Mouse (Mus musculus) urinary bladder, postnatal 36 days (tissue): Measurements from ENCODE around the gene Tead3.

ENCODE experiments used
- DNase-seq, 2 experiments: peaks; one replicate each; pipeline ENCODE4 v3.0.0; 2022; ENCODE audit warnings: low spot score in 2 of 2, mixed read lengths in 1 of 2

The Tead3 gene

DNA sequence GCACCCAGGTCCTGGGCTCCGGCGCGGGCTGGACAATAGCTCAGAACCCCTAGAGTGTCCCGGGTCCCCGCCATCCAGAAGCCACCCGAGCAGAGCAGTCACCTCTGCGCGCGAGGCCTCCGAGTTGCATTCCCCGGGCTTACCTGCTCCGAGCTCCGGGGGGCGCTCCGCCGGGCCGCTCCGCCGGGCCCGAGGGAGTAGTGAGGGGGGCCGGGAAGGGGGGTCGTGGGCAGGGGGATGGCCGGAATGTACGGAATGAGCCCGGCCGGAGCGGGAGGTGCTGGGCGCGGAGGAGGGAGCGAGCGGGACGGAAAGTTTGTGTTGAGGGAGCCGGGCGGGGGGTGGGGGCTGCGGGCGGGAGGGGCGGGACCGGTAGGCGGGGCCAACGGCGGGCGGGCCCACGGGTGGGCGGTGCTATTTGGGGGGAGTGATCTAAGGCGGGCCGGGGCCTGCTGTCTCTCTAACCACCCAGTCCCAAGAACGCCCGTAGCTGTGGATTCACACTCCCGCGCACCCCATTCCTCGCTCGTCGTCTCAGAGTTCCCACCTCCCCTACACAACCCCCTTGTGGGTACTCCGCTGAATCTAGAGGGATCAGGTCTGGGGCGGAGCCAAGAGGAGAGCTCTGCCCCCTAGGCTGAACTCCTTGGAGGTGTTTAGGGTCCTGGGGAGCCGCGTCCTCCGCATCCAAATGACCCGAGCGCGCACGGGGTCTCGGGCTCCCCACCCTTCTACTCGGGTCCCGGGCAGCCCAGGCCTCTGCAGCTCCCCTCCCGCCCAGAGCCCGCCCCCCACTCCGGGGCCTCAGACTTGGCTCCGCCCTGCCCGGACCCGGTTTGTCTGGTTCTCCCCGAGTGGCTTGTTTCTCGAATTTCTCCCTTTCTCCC, at the start of gene Tead3:
Gene Tead3 (minus strand): TSS at position 352 of the 887 bp plus-strand sequence.
- DNase-seq = peak; percentile 75 to 83

DNA sequence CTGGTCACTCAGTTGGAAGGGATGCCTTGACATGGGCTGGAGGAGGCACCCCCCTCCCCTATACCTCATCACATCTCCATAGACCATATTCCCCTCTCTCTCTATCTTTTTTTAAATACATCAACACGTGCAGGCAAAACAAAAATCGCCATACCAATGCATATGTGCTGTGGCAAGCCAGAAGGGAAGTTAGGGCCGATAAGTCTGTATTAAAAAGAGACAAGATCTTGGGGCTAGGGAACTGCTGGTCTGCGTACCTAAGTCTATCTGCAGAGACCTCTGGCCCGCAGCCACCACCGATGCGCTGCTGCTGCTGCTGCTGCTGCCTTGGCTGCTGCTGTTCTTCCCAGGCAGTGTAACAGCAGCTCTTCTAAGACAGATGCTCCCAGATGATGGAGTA, 44.4 kb upstream of the Tead3 start:
- DNase-seq = no peak

DNA sequence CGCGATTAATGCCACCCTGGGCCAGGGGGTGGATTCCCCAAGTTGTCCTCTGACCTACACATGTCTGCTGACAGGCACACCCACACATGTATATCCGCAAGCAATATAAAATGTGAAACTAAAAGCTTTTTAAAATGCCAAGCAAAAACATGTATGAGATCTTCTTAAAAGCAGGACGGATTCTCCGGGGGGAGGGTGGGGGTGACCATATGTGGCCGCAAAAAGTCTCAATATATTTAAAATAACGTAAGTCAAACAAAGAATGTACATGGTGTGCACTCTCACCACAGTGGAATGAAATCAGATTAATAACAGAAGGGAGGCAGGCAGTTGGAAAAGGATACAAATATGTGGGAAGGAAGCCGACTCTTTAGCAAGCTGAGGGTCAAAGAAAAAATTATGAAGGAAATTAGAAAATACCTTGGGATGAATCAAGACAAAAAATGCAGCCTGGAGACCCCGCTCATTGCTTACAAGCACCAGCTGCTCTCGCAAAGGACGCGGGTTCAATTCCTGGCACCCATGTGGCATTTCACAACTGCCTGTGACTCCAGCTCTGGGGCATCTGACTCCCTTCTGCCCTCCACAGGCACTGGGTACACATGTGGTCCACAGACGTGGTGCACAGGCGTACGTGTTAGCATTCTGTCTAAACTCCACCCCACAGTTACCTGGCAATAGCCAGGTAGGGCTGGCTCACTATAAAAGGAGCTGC, 43.6 kb upstream of the Tead3 start:
- no peak for DNase-seq

DNA sequence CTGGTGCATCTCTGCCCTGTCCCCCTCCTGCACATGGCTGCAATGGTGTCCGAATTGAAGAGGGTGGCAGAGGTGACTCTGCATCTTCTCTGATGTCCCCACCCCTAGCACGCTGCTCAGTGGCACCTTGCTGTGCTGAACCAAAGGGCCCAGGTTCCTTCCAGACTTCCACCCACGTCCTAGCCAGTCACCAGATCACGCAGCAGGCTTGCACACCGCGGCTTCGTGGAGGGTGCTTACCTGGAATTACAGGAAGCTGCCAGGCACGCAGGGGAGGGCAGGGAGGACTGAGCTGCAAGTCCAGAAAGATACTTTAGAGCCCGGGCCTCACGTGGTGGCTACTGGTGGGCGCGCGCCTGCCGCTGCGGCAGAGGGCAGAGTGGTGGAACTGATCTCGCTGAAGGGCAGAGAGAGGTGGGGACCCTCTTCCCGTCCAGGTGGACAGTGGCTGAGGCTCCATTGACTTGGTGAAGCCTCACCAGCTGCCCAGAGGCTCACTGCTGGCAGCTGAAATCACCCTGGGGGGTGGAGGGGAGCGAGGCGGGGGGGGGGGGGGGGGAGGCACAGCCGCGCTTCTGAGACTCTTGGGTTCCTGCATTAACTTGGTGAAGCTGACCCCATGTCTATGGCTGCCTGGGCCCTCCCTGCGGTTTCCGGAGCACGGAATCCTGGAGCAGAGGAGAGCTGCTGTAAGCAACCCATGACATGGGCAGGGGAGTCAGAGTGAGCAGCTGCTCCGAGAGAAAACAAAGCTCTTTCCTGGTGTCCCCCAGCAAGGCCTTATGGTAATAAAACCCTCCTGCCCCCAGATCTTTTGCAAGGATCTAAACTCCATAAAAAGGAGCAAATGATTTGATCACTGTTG, 41.2 kb upstream of the Tead3 start:
- DNase-seq = no peak

DNA sequence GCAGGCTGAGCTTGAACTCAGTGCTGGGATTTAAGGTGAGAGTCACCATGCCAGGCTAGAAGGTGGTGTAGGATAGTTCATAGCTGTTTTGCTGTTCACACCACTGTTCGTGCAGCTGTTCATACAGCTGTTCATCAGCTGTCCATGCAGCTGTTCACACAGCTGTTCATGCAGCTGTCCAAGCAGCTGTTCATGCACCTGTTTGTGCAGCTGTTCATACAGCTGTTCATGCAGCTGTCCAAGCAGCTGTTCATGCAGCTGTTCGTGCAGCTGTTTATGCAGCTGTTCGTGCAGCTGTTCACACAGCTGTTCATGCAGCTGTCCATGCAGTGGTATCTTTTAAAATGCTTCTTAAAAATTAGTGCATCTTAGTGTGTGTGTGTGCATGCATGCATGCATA, 37.9 kb upstream of the Tead3 start:
- no peak for DNase-seq

DNA sequence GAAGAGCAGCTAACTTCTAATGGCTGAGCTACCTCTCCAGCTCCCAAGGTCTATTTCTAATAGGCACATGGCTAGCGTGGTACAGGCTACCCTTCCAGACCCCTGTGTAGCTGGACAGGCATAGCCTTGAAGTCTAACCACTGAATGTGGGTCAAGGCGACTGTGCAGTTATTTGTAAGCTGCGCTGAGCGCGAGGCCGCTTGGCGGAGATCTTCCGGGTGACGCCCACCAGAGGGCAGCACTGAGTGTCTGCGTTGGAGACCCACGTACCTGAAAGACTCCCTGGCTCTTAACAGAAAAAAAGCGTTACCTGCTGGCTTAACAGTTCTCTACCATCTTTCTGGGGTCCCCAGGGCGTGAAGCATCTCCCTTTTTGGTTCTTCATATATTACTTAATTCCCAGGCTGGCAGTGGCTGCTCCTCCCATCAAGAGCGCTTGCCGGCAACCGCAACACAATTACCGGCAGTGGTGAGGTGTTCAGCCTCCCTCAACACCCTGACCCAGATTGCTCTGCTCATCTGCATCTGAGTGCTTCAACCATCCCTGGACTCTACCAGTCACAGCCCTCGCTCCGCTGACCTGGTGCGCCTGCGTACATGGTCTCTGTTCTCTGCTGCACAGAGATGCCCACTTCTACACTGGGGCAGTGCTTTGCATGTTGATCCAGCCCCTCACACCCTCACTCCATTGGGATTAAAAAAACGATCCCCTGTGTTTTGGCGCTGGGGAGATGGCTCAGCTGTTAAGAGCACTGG, 35.7 kb upstream of the Tead3 start:
- DNase-seq = peak; percentile 77 to 84

DNA sequence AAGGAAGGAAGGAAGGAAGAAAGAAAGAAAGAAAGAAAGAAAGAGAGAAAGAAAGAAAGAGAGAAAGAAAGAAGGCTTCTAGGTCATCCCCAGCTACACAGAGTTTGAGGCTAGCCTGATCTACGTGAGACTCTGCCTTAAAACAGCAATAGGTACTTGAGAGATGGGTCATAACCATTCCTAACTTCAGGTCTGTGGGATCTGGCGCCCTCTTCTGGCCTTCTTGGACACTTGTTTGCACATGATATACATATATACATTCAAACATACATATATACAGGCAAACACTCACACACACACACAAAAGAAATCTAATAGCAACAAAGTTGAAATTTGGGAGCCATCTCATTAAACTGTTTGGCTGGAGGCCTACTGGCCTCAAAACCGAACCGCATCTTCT, 33.7 kb upstream of the Tead3 start:
- DNase-seq = no peak

DNA sequence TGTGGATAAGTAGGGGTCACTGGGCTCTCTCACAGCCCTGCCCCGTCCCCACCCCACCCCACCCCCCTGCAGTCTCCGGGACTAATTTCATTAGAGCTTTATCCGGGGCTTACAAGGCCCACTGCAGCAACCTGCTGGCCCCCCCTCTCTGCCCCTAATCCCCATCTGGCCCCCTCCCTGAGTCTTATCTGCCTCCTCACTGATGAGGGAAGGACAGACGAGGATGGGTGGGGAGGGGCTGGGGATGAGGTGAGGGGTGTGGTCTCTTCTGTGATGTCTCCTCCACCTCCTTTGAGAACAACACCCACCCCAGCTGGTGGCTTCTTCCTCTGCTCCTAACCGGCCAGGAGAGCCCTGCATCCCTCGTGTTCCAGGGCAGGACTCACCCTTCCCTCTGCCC, 29.6 kb upstream of the Tead3 start:
- no peak for DNase-seq

DNA sequence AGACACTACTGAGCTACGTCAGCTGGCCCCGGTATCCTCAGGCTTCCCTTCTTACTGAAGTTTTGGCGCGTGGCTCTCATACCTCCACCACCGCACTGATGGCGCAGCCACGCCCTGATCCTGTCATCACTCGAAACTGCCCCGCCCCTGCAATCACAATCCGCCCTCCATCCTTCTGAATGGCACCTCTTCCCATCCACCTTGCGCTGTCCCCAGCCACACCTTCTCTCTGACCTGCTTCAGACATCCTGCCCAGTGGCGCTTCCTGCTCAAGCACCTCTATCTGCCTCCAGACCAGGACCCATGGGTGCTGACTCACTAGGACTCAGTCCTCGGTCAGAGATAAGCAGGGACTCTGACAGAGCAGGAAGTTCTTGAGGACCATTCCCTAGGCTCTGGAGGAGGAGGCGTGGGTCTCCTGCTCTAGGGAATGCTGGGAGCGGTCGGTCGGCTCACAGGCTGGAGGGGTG, 25.0 kb upstream of the Tead3 start:
- peak in 1 of 2 experiments; percentile 22 for DNase-seq

DNA sequence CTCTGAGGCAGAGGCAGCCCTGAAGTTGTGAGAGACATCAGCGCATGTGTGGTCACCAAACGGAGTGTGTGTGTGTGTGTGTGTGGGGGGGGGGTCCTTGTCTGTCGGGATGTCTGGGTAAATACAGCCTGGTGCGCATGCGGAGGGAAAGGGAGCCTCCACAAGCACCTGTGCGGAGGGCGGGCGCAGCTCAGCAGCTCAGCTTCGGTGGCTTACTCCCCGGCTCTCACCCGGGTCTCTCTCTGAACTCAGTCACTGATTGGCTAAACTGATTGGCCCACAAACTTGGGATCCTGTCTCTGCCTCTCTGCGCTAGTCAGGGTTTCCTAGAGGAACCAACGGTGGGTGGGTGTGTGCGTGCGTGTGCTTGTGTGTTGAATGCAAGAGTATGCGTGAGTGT, 23.9 kb upstream of the Tead3 start:
- no peak for DNase-seq

DNA sequence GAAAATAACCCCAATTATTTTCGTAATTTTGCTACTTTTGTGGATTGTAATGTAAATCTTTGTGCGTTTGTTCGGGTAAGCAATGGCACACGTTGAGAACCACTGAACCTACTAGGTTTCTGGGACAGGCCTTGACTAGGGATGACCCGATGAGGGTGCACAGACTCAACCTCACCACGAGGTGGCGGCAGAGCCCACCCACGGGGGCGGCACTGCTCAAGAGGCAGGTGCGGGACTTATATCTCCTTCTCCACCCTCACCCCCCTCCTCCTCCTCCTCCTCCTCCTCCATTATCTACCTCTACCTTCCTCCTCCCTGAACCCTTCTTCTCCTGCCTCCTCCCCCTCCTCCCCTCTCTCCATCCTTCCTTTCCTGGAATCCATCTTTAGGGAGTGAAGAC, 23.2 kb upstream of the Tead3 start:
- peak in 1 of 2 experiments; percentile 26 for DNase-seq

DNA sequence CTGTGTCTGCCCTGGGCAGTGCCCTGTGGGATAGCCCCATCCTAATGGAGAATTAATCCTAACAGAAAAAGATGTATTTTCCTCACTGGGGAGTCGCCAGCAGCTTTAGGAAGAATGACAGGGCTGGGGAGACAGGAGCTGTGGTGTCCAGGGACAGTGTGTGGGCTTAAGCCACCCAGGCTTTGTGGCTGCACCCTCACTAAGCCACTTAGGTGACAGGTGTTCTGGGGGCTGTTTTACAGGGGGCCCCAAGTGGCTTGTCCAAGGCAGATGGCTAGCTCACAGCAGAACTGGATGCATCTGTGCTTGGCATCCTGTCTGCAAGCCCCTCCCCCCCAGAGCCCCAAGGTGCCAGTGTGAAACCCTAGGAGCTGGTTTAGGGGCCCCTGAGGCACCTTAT, 21.3 kb upstream of the Tead3 start:
- DNase-seq = no peak

DNA sequence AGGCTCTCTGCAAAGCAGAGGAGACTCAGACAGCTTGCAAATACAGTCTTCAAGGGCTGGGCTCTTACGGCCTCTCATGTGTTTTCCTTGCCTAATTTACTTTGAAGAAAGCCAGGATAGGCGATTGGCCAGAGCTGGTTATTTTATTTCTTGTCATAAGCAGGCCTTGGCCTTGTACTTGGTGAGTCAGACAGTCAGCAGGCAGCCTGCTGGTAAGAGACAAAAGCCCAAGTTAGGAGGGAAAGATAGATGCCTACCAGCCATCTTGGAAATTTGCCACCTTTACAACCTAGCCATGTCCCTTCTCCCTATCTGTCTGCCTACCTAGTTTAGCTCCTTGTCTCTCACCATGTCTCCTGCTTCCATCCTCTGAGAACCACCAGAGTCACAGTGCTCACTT, 20.7 kb upstream of the Tead3 start:
- no peak for DNase-seq

DNA sequence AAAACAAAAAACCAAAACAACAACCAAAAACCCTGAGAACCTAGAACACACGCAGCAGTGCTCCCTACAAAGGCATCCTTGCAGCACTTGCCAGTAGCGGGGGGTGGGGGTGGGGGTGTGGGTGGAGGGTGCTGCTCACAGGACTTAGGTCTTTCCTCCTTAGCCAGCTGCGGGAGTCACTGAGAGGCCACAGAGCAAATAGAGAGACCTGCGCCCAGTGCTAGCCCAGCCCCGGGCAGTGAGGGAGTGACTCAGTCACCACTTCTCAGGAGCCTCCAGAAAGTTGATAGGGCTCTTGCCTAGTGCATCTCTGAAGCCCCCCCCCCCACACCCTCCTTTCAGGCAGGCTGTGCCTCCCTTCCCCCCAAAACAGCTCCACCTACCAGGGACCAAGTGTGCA, 18.4 kb upstream of the Tead3 start:
- no peak for DNase-seq

DNA sequence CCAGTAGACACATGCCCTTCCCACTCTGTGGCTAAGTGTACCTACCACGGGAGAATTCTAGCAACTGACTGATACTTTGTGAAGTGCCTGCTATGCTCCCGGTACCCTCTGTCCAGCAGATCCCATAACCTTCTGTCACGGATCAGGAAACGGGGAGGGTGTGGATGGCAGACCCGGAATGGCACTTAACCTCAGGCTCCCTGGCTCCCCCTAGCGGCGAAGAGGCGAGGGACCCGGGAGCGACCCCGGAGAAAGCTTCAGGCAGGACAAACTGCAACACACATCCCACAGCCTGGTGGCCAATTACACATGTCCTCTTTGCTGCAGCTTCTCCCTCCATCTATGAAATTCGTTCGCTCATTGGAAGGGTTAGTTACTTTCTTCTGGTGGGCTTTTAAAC, 17.8 kb upstream of the Tead3 start:
- DNase-seq = peak; percentile 82

DNA sequence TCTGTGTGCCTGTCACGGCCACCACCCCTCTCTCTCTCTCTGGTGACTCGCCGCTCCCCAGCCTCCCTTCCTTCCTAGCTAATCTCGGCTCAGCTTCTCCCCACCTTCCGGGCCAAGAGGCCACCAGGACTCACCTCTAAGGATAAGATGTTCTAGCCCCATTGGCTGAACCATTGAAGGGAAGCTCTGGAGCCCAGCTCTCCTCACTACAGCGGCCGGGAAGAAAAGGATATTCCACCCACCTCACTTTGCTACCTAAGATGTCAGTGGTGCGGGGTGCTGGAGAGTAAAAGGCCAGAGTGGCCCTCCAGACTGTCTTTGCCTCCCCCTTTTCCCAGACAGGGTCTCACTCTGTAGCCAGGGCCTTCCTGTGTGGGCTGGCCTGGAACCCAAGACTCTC, 14.5 kb upstream of the Tead3 start, which contains the start of gene Tulp1:
Gene Tulp1 (minus strand): TSS at position 101 of the 400 bp plus-strand sequence.
- no peak for DNase-seq

DNA sequence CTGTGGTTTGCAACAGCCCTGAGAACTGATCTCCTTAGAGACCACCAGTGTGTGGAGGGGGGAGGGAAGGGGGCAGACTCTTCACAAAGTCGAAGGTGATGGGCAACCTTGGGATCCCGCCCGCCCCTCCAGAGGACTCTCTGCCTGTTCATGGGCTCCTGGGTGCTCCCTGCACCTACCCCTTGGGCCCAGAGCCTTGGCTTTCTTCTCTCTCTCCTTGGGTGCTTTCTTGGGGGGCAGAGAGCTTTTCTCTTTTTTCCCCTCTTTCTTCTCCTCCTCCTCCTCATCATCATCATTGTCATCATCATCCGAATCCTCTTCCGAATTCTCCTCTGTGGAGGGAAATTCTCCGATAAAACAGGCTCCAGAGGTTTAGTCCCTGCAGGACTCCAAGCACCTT, 12.9 kb upstream of the Tead3 start:
- DNase-seq = no peak

DNA sequence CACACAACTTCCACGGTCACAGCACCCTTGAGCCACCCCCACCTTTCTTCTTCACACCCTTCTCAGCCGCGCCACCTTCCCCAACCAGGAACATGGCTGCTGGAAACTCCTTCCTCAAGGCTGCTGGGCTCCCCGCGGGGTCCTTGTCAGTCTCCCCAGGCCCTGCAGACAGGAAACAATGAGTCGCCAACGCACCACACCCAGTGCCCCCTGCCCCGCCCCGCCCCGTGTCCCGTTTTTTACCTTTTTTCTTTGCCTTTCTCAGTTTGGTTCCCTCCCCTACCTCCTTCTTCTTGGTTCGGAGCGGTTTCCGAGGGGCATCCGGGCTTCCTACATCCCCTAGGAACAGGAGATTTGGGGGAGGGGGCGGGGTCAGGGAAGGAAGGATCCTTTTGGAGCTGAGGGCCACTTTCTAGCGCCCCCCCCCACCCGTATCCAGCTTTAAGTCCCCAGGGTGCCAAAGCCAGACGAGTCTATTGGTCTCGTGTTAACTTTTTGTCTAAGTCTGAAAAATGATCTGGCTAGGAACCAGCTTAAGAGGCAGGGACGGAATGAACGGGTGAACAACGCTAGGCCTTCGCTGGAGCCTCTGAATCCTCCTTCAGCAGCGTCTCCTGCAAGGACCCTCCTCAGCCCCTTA, 12.2 kb upstream of the Tead3 start:
- DNase-seq = no peak

DNA sequence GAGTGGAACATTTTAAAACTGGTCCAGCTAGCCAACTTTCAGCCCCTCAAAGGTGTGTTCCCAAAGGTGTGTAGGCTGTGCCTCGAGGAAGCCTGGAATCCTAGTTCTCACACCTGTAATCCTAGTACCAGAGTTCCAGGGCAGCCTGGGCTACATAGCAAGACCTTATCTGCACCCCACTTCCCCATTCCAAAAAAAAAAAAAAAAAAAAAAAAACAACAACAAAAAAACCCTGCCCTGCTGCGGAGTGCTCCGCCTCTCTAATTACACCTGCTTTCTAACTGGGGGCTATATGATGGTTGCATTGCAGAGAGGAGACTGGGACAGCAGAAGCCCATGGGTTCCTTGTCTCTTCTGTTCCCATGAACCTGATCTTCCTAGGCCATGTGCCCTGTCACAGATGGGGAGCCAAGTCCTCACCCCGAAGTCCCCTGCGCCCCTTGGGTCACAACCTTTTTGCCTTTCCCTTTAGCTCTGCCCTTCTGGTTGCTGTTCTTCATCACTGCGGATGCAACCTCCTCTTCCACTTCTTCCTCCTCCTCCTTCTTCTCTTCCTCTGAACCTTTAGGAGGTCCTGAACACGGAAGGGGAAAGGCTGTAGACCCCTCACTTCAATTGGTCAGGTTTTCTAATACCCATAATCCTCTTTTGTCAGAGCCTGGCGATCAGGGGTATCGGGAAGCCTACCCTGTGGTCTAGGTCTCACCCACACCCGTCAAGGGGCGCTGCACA, 11.5 kb upstream of the Tead3 start:
- no peak for DNase-seq
